Mouse (Mus musculus): ENCODE results near the gene AL732309.1. TPM values are rescaled to one million over a fixed set of nuclear protein-coding genes. Genes with fewer than 3 reads are reported as not detected.
A peak's percentile ranks its signal among the peaks of the same experiment; 100 is the strongest.

AL732309.1 gene
- polyA plus RNA-seq, 1 experiment from 2014 or later: 4.2 TPM

DNA sequence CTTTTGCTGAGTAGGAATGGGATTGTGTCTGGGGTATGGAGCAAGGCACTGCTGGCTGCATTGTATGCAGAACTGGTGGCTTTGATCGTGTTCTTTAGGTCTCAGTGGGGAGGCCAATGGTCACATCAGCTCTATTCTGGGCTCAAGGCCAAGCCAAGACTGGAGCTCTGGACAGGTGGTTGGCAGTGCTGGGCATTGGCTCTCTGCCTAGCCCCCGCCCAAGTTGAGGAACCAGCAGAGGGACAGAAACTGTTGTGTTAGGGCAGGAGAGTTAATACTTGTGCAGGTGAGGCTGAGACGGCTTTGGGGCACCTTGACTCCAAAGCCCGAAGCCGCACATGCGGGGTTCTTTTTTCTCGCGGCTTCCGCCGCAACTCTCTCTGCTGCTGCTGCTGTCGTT, 43.0 kb upstream of the AL732309.1 start, which contains the start of gene Lrrc26:
Gene Lrrc26 (plus strand): TSS at position 265 of the 400 bp plus-strand sequence.
- H3K27me3 ChIP-seq (ENCODE audit: control insufficient read depth, insufficient read depth, low read length): peaks cover 55% of the 10 kb centered on the region

DNA sequence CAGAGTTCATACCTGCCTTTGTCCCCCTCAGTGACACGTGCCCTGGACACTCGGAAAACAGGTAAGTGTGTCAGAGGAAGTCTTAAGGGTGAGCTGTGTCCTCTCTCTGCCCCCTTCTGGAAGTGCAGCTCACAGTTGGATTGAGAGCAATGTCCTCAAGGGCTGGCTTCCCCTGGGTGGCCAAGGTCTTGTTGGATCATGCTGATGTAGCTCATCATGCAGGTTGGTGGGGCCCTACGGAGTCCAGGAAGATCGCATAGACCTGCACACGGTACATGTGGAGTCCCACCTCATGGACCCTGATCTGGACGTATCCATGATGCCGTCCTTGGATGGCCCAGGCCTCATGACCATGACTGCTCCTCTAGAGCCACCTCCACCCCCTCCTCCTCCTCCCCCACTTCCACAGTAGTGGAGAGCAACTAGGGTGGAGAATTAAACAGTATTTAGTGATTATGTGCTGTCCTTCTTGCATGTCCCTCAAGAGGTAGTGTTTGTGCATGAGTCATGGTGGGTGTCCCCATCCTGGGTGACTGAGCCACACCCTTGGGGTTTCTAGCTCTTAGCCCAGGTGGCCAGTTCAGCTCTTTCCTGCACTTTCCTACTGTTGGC, 42.2 kb upstream of the AL732309.1 start:
- no peak overlapping the region for H3K4me2 ChIP-seq (ENCODE audit: low read depth, low read length)
- peaks cover 6% of the 10 kb centered on the region for H3K36me3 ChIP-seq (replicated peaks; ENCODE audit: control insufficient read depth, insufficient read depth, low read depth, low read length)
- peaks cover 55% of the 10 kb centered on the region for H3K27me3 ChIP-seq (ENCODE audit: control insufficient read depth, insufficient read depth, low read length)
- no peak for ATAC-seq (replicated peaks; ENCODE audit: insufficient number of reproducible peaks, low FRiP score, low TSS enrichment, low read depth)
- peaks cover 3% of the 10 kb centered on the region; the same call in 1 of the 2 replicates for H3K4me1 ChIP-seq (ENCODE audit: control insufficient read depth, insufficient read depth, low read length)
- no peaks in the 10 kb centered on the region for H3K9me3 ChIP-seq (replicated peaks; ENCODE audit: control insufficient read depth, low read length)
- no peak for DNase-seq (ENCODE audit: low spot score)
- H3K4me3 ChIP-seq (ENCODE audit: low read depth, low read length): no peak overlapping the region
- H3K27ac ChIP-seq (replicated peaks; ENCODE audit: low read depth, low read length): no peak overlapping the region
- 81% methylated on average over 7 of the region's 7 CpGs for WGBS
- no peak overlapping the region for H3K9ac ChIP-seq (replicated peaks; ENCODE audit: low read length)

More for the DNA sequence above, 43.0 kb upstream of the AL732309.1 start, which contains the start of gene Lrrc26:
- H3K9me3 ChIP-seq (replicated peaks; ENCODE audit: control insufficient read depth, low read length): no peaks in the 10 kb centered on the region
- DNase-seq (ENCODE audit: low spot score) (no peak), ATAC-seq (replicated peaks; ENCODE audit: insufficient number of reproducible peaks, low FRiP score, low TSS enrichment, low read depth) (no peak)
- H3K4me1 ChIP-seq (ENCODE audit: control insufficient read depth, insufficient read depth, low read length): peaks cover 3% of the 10 kb centered on the region; the same call in 1 of the 2 replicates
- no peak within 1 kb of the TSS for H3K4me3 ChIP-seq (ENCODE audit: low read depth, low read length)
- no peak within 1 kb of the TSS for H3K4me2 ChIP-seq (ENCODE audit: low read depth, low read length)
- 9% methylated on average over 11 of the region's 11 CpGs for WGBS
- H3K9ac ChIP-seq (replicated peaks; ENCODE audit: low read length): no peak within 1 kb of the TSS
- H3K36me3 ChIP-seq (replicated peaks; ENCODE audit: control insufficient read depth, insufficient read depth, low read depth, low read length): peaks cover 3% of the 10 kb centered on the region
- H3K27ac ChIP-seq (replicated peaks; ENCODE audit: low read depth, low read length): no peak within 1 kb of the TSS

DNA sequence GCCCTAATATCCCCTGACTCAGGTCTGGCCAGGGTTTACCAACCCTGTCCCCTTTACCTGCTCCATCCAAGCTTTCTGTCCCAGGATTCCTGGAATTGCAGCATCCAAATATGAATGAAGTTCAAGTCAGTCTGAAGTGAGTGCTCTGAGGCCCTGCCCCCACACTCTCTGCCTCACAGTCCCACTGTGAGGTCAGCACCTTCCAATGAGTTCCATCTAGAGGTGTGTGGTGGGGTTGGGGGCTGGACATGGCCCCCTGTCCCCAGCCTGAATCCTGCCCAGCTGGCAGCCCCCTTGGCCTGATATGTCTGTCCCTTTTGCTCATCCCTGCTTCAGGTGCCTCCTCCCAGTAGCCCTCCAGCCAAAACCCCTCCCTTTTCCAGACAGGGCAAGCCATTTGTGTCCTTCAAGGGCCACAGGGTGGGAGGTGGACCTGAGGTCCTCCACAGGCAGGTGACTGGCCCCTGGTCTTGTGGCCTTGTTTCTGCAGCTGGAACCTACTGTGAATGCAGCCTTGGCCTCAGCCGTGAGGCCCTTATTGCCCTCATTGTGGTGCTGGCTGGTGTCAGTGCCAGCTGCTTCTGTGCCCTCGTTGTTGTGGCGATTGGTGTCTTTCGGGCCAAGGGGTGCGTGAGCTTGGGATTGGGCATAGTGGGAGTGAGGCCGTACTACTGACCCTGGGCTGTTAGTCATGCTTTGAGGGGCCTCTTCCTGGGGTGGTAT, 41.4 kb upstream of the AL732309.1 start, which contains the start of gene Tmem210:
Gene Tmem210 (plus strand): TSS at position 219 of the 723 bp plus-strand sequence.
- ATAC-seq (replicated peaks; ENCODE audit: insufficient number of reproducible peaks, low FRiP score, low TSS enrichment, low read depth): no peak
- no peak for DNase-seq (ENCODE audit: low spot score)
- WGBS: 87% methylated on average over 6 of the region's 6 CpGs
- Histone ChIP-seq H3K9me3 (replicated peaks; ENCODE audit: control insufficient read depth, low read length) (no peaks in the 10 kb centered on the region), H3K4me1 (ENCODE audit: control insufficient read depth, insufficient read depth, low read length) (peaks cover 3% of the 10 kb centered on the region; the same call in 1 of the 2 replicates), H3K27me3 (ENCODE audit: control insufficient read depth, insufficient read depth, low read length) (peaks cover 52% of the 10 kb centered on the region), H3K36me3 (replicated peaks; ENCODE audit: control insufficient read depth, insufficient read depth, low read depth, low read length) (peaks cover 6% of the 10 kb centered on the region), H3K27ac (replicated peaks; ENCODE audit: low read depth, low read length) (no peak within 1 kb of the TSS), H3K9ac (replicated peaks; ENCODE audit: low read length) (no peak within 1 kb of the TSS), H3K4me3 (ENCODE audit: low read depth, low read length) (no peak within 1 kb of the TSS), H3K4me2 (ENCODE audit: low read depth, low read length) (no peak within 1 kb of the TSS)

DNA sequence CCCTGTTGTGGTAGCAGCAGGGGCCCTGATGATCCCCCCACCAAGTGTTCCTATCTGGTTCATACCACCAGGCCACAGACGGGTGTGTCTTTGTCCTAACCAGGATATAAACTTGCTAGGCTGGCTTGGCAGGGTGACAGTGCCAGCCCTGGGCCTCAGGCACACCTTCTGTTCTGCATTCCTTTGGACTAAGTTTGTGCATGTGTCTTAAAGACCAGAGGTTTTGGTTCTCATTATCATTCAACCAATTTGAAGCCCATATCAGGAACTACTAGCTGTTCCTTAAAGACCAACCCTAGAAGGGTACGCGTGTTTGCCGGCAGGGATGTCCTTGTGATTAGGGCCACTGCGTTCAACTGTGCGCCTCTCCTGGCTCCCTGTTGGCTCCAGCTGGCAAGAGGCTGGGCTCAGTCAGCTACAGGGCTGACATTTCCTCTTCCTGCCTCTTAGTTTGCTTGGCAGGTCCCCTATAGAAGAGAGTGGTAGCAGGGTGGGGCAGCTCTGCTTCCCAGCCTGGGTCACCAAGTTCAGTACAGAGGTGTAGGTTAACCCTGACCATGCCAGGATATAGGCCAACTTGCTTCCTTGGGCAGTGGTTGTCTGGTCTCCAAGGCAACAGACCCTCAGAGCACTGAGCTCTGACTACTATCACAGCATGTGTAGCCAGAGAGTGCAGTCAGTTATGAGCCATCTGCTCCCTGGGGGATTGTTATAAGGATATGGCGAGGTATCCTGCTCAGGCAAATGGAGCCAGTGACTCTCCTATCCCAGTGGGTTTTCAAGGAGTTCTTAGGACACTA, 40.4 kb upstream of the AL732309.1 start:
- ATAC-seq (replicated peaks; ENCODE audit: insufficient number of reproducible peaks, low FRiP score, low TSS enrichment, low read depth) (no peak), DNase-seq (ENCODE audit: low spot score) (no peak)
- no peak overlapping the region for H3K9ac ChIP-seq (replicated peaks; ENCODE audit: low read length)
- peaks cover 41% of the 10 kb centered on the region for H3K27me3 ChIP-seq (ENCODE audit: control insufficient read depth, insufficient read depth, low read length)
- H3K4me1 ChIP-seq (ENCODE audit: control insufficient read depth, insufficient read depth, low read length): peaks cover 2% of the 10 kb centered on the region; the same call in 1 of the 2 replicates
- H3K36me3 ChIP-seq (replicated peaks; ENCODE audit: control insufficient read depth, insufficient read depth, low read depth, low read length): peaks cover 7% of the 10 kb centered on the region
- WGBS: 55% methylated on average over 7 of the region's 7 CpGs
- H3K4me3 ChIP-seq (ENCODE audit: low read depth, low read length): no peak overlapping the region
- no peak overlapping the region for H3K27ac ChIP-seq (replicated peaks; ENCODE audit: low read depth, low read length)
- H3K9me3 ChIP-seq (replicated peaks; ENCODE audit: control insufficient read depth, low read length): no peaks in the 10 kb centered on the region
- no peak overlapping the region for H3K4me2 ChIP-seq (ENCODE audit: low read depth, low read length)

DNA sequence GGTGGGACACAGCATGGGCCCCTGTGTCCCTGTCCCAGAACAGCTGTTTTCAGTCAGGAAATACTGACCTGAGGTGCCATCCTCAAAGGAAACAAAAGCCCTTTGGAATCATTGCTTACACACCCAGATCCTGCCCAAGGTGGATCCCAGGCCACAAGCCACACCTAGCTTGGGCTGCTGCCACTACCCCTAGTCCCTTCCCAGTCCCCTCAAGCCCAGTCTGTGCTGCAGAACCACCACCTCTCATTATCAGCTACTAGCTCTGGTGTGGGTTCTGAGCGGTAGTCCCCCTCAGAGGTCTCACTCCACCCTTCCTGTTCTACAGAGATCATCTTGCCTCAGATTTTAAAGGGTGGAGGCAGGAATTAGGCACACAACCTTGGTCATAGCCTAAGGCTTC, 39.7 kb upstream of the AL732309.1 start:
- Histone ChIP-seq H3K4me3 (ENCODE audit: low read depth, low read length) (no peak overlapping the region), H3K27ac (replicated peaks; ENCODE audit: low read depth, low read length) (no peak overlapping the region), H3K4me2 (ENCODE audit: low read depth, low read length) (no peak overlapping the region), H3K36me3 (replicated peaks; ENCODE audit: control insufficient read depth, insufficient read depth, low read depth, low read length) (peaks cover 10% of the 10 kb centered on the region), H3K9me3 (replicated peaks; ENCODE audit: control insufficient read depth, low read length) (no peaks in the 10 kb centered on the region), H3K9ac (replicated peaks; ENCODE audit: low read length) (no peak overlapping the region), H3K4me1 (ENCODE audit: control insufficient read depth, insufficient read depth, low read length) (no peaks in the 10 kb centered on the region), H3K27me3 (ENCODE audit: control insufficient read depth, insufficient read depth, low read length) (peaks cover 34% of the 10 kb centered on the region)
- DNase-seq (ENCODE audit: low spot score) (no peak), ATAC-seq (replicated peaks; ENCODE audit: insufficient number of reproducible peaks, low FRiP score, low TSS enrichment, low read depth) (no peak)
- 83% methylated on average over 1 of the region's 1 CpGs for WGBS

DNA sequence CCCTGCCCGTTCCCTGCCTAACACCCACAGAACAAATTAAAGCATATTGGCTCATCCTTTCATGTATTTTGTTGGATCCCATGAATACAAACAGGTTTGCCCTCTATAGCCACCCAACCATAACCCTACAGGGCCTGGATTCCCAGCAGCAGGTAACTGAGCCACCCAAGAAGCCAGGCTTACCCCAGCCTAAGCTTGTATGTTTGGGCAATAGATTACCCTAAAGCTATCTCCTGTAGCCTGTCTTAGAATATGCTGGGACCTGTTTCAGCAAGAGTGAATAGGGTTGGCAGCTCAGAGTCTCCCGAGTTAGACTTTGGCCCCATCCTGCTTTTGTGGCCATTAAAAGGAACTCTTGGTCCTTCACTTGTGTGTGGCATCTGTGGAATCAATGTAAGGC, 38.9 kb upstream of the AL732309.1 start:
- Histone ChIP-seq H3K4me3 (ENCODE audit: low read depth, low read length) (no peak overlapping the region), H3K9ac (replicated peaks; ENCODE audit: low read length) (no peak overlapping the region), H3K27ac (replicated peaks; ENCODE audit: low read depth, low read length) (no peak overlapping the region), H3K27me3 (ENCODE audit: control insufficient read depth, insufficient read depth, low read length) (peaks cover 26% of the 10 kb centered on the region), H3K4me1 (ENCODE audit: control insufficient read depth, insufficient read depth, low read length) (no peaks in the 10 kb centered on the region), H3K36me3 (replicated peaks; ENCODE audit: control insufficient read depth, insufficient read depth, low read depth, low read length) (peaks cover 11% of the 10 kb centered on the region), H3K4me2 (ENCODE audit: low read depth, low read length) (no peak overlapping the region), H3K9me3 (replicated peaks; ENCODE audit: control insufficient read depth, low read length) (no peaks in the 10 kb centered on the region)
- ATAC-seq (replicated peaks; ENCODE audit: insufficient number of reproducible peaks, low FRiP score, low TSS enrichment, low read depth): no peak
- WGBS: 96% methylated on average over 2 of the region's 2 CpGs
- DNase-seq (ENCODE audit: low spot score): no peak

DNA sequence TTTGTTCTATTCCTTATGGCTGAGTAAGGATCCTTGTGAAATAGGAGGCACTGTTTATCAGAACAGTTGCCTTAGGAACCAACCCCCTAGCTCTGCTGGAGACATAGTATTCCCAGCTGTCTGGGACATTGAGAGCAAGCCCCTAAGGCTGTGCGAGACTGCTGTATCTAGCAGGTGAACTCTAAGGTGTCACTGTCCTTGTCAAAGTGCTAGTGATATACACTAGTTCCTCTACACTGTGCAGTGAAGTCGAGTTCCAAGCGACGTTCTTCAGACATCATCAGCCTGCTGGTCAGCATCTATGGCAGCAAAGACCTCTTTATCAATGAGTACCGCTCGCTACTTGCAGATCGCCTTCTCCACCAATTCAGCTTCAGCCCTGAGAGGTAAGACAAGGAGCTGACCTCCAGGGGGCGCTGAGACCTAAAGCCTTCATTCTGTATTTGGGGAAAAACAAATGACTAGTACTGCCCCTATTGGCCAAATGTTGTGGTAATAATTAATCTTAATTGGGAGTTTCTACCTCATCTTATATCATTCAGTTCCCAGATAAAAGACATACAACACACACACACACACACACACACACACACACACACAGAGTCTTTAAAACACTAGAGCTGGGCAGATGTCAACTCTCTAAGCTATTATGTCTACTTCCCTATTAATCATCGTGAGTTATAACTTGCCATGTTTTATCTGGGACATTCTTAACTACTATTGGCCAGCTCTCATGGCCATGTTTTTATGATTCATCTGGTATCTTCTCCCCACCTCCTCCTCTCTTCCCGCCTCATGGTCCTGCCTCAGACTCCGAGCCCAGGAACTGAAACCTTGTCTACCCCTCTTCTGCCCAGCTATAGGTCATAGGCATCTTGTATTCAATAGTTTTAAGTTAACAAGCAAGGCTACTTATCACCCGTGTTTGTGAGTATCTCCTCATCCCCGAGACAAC, 32.5 kb upstream of the AL732309.1 start:
- H3K36me3 ChIP-seq (replicated peaks; ENCODE audit: control insufficient read depth, insufficient read depth, low read depth, low read length): peaks cover 25% of the 10 kb centered on the region

More for the DNA sequence above, 32.5 kb upstream of the AL732309.1 start:
- H3K4me2 ChIP-seq (ENCODE audit: low read depth, low read length): no peak overlapping the region
- H3K9me3 ChIP-seq (replicated peaks; ENCODE audit: control insufficient read depth, low read length): no peaks in the 10 kb centered on the region
- no peak for ATAC-seq (replicated peaks; ENCODE audit: insufficient number of reproducible peaks, low FRiP score, low TSS enrichment, low read depth)
- H3K27ac ChIP-seq (replicated peaks; ENCODE audit: low read depth, low read length): no peak overlapping the region
- peak; percentile 88 for DNase-seq (ENCODE audit: low spot score)
- no peaks in the 10 kb centered on the region for H3K4me1 ChIP-seq (ENCODE audit: control insufficient read depth, insufficient read depth, low read length)
- no peaks in the 10 kb centered on the region for H3K27me3 ChIP-seq (ENCODE audit: control insufficient read depth, insufficient read depth, low read length)
- no peak overlapping the region for H3K9ac ChIP-seq (replicated peaks; ENCODE audit: low read length)
- WGBS: 65% methylated on average over 13 of the region's 13 CpGs
- H3K4me3 ChIP-seq (ENCODE audit: low read depth, low read length): no peak overlapping the region
